Mouse (Mus musculus) lung, postnatal 0 days (tissue): ENCODE results near the gene Tspan9. TPM values are rescaled to one million over a fixed set of nuclear protein-coding genes. Genes with fewer than 3 reads are reported as not detected.

ENCODE experiments used
- ATAC-seq: fragments of 200-750 bp; cut with Nextera tagmentation; 2 replicates; pipeline ENCODE4 v1.8.0; 2017; ENCODE audit warnings: moderate library complexity
- DNase-seq: peaks from one replicate; pipeline ENCODE4 v3.0.0-alpha.2; 2016; ENCODE audit warnings: low spot score
- H3K27ac ChIP-seq: fragments of 300-500 bp; sonication (generic); 2 replicates; pipeline ENCODE4 v1.5.1; 2014; ENCODE audit warnings: antibody characterized with exemption, mild to moderate bottlenecking, low read length, mixed read lengths
- H3K27me3 ChIP-seq: fragments of 300-500 bp; sonication (generic); replicated peaks from 2 replicates; pipeline ENCODE4 v1.6.1; 2014; ENCODE audit warnings: low read length, mixed read lengths; ENCODE audit not compliant: insufficient read depth
- H3K36me3 ChIP-seq: fragments of 300-500 bp; sonication (generic); 2 replicates; pipeline ENCODE4 v1.6.1; 2014; ENCODE audit warnings: low read length, mixed read lengths; ENCODE audit not compliant: insufficient read depth
- H3K4me1 ChIP-seq: fragments of 300-500 bp; sonication (generic); 2 replicates; pipeline ENCODE4 v1.6.1; 2014; ENCODE audit warnings: antibody characterized with exemption, low read depth, low read length, mixed read lengths; ENCODE audit not compliant: insufficient read depth
- H3K4me2 ChIP-seq: fragments of 300-500 bp; sonication (generic); replicated peaks from 2 replicates; pipeline ENCODE4 v1.6.1; 2014; ENCODE audit warnings: low read depth, mild to moderate bottlenecking, low read length, moderate library complexity, mixed read lengths
- H3K4me3 ChIP-seq: fragments of 300-500 bp; sonication (generic); 2 replicates; pipeline ENCODE4 v1.5.1; 2014; ENCODE audit warnings: low read depth, low read length
- H3K9ac ChIP-seq: fragments of 300-500 bp; sonication (generic); replicated peaks from 2 replicates; pipeline ENCODE4 v1.6.1; 2014; ENCODE audit warnings: low read depth, mild to moderate bottlenecking
- H3K9me3 ChIP-seq: fragments of 300-500 bp; sonication (generic); 2 replicates; pipeline ENCODE4 v1.6.1; 2016; ENCODE audit warnings: low read length, mixed read lengths
- CTCF ChIP-seq: IDR thresholded peaks from 2 replicates; pipeline ENCODE4 v1.5.1; 2016; ENCODE audit warnings: antibody characterized with exemption, mild to moderate bottlenecking
- EP300 ChIP-seq: IDR thresholded peaks from 2 replicates; pipeline ENCODE4 v1.6.1; 2016; ENCODE audit warnings: antibody characterized with exemption, mild to moderate bottlenecking, control low read depth
- WGBS: fragments of 180-500 bp; shearing (Covaris S2); extraction: QIAGEN DNeasy Blood & Tissue Kit; methylation state at CpG from one replicate; pipeline ENCODE4 v1.1.7; 2014; 5-methylcytosine and 5-hydroxymethylcytosine counted together
- polyA plus RNA-seq: library from polyadenylated mRNA; unstranded; fragments of >200 nt; fragmentation: Nextera tagmentation; extraction: Ambion mirVana; gene quantifications from 2 replicates; pipeline ENCODE4 v1.2.1, GENCODE M21; 2015

Gene Tspan9
- polyA plus RNA-seq, 1 experiment from 2014 or later = 136 TPM

- no peak for ATAC-seq
- no peaks in the 10 kb centered on the region for H3K36me3 ChIP-seq
- H3K9me3 ChIP-seq = no peaks in the 10 kb centered on the region
- no peak for DNase-seq
- TF ChIP-seq EP300 (no peak), CTCF (no peak)
- H3K4me1 ChIP-seq = no peaks in the 10 kb centered on the region
- WGBS = 79% methylated on average over 5 of the region's 5 CpGs
- H3K9ac ChIP-seq = no peak overlapping the region
- no peaks in the 10 kb centered on the region for H3K27me3 ChIP-seq
- no peak overlapping the region for H3K27ac ChIP-seq
- H3K4me3 ChIP-seq = no peak overlapping the region
- no peak overlapping the region for H3K4me2 ChIP-seq
These were observed 82.1 kb downstream of the Tspan9 start for GRCm38 (mm10) chr6:128061342-128061741.

- Histone ChIP-seq H3K4me3 (no peak overlapping the region), H3K4me2 (no peak overlapping the region), H3K27me3 (no peaks in the 10 kb centered on the region), H3K36me3 (no peaks in the 10 kb centered on the region), H3K4me1 (no peaks in the 10 kb centered on the region), H3K27ac (no peak overlapping the region), H3K9me3 (no peaks in the 10 kb centered on the region), H3K9ac (no peak overlapping the region)
- WGBS = 56% methylated on average over 9 of the region's 9 CpGs
- DNase-seq (no peak), ATAC-seq (no peak)
- TF ChIP-seq CTCF (no peak), EP300 (no peak)
These were observed 84.8 kb downstream of the Tspan9 start for GRCm38 (mm10) chr6:128058570-128058969.

DNA sequence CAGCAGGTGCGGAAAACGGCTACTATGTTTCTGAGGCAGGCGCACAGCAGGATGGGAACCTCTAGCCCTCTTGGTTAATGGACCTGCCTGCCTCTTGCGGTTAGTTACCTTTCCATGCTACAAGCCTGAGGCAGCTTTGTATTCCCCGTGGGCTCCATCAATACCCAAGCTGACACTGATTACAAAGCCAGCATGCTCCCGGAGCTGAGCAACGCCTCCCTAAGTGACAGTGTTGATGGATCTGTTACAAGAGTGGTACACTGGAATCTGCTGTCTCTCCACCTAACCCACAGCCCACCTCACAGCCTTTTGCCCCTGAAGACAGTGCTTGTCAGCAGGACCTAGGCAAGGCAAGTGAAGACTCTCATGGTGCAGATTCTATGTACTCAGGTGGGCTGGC, 85.2 kb downstream of the Tspan9 start:
- Histone ChIP-seq H3K9ac (no peak overlapping the region), H3K27me3 (no peaks in the 10 kb centered on the region), H3K4me3 (no peak overlapping the region), H3K4me1 (no peaks in the 10 kb centered on the region), H3K27ac (no peak overlapping the region), H3K9me3 (no peaks in the 10 kb centered on the region), H3K4me2 (no peak overlapping the region), H3K36me3 (no peaks in the 10 kb centered on the region)
- DNase-seq (no peak), ATAC-seq (no peak)
- WGBS = 71% methylated on average over 7 of the region's 7 CpGs
- TF ChIP-seq CTCF (no peak), EP300 (no peak)

GRCm38 (mm10) chr6:128053000-128053732, 90.2 kb downstream of the Tspan9 start:
- no peak overlapping the region for H3K9ac ChIP-seq

GRCm38 (mm10) chr6:128047671-128048070, 95.7 kb downstream of the Tspan9 start:
- WGBS = 72% methylated on average over 7 of the region's 7 CpGs

More at GRCm38 (mm10) chr6:128053000-128053732, 90.2 kb downstream of the Tspan9 start:
- DNase-seq (no peak), ATAC-seq (no peak)
- H3K27me3 ChIP-seq = no peaks in the 10 kb centered on the region
- TF ChIP-seq CTCF = no peak
- TF ChIP-seq EP300 = no peak
- H3K36me3 ChIP-seq = no peaks in the 10 kb centered on the region
- H3K4me1 ChIP-seq = no peaks in the 10 kb centered on the region
- no peak overlapping the region for H3K4me3 ChIP-seq
- H3K27ac ChIP-seq = no peak overlapping the region
- H3K4me2 ChIP-seq = no peak overlapping the region
- 58% methylated on average over 10 of the region's 10 CpGs for WGBS
- no peaks in the 10 kb centered on the region for H3K9me3 ChIP-seq

DNA sequence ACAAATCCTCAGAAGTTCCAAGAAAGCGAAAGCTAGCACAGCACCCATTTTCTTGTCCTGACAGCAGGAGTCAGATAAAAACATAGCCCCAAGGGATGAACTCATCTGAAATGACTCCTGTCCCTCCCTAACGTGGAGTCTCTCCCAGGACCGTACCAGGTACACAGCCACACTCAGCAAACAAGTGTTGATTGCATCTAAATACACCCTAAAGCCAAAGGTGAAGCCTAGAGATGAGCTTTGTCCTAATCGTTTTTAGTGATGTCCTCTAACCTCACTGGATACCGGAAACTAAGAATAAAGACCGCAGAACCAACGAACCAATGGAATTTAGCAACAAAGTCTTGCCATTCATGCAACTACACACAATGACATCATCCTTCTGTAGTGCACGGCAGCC, 96.2 kb downstream of the Tspan9 start:
- ATAC-seq (no peak), DNase-seq (no peak)
- no peaks in the 10 kb centered on the region for H3K4me1 ChIP-seq

More at GRCm38 (mm10) chr6:128047671-128048070, 95.7 kb downstream of the Tspan9 start:
- Histone ChIP-seq H3K36me3 (no peaks in the 10 kb centered on the region; the same call in 1 of the 2 replicates), H3K4me3 (no peak overlapping the region), H3K4me2 (no peak overlapping the region), H3K9me3 (no peaks in the 10 kb centered on the region), H3K27me3 (no peaks in the 10 kb centered on the region), H3K4me1 (no peaks in the 10 kb centered on the region), H3K9ac (no peak overlapping the region), H3K27ac (no peak overlapping the region)
- DNase-seq (no peak), ATAC-seq (no peak)
- TF ChIP-seq EP300 = no peak
- no peak for TF ChIP-seq CTCF

More for the DNA sequence above, 96.2 kb downstream of the Tspan9 start:
- H3K4me3 ChIP-seq = no peak overlapping the region
- no peak overlapping the region for H3K9ac ChIP-seq
- no peaks in the 10 kb centered on the region for H3K9me3 ChIP-seq
- no peak overlapping the region for H3K4me2 ChIP-seq
- H3K27ac ChIP-seq = no peak overlapping the region
- TF ChIP-seq CTCF (no peak), EP300 (no peak)
- 84% methylated on average over 8 of the region's 8 CpGs for WGBS
- H3K36me3 ChIP-seq = no peaks in the 10 kb centered on the region; the same call in 1 of the 2 replicates
- H3K27me3 ChIP-seq = no peaks in the 10 kb centered on the region
